Mouse (Mus musculus) forebrain, embryonic 11.5 days (tissue): ENCODE data around the gene Cyp2j12. TPM values are rescaled to one million over a fixed set of nuclear protein-coding genes. Genes with fewer than 3 reads are reported as not detected.
"Not testable (repeated sequence)": the region's sequence is repeated elsewhere in the genome, so short reads cannot be mapped to it uniquely, and the experiment has no call there.

Experiments
- ATAC-seq: fragments of 200-750 bp; cut with Nextera tagmentation; replicated peaks from 2 replicates; pipeline ENCODE4 v1.8.0; 2017; ENCODE audit warnings: moderate TSS enrichment; ENCODE audit not compliant: low FRiP score
- DNase-seq: peaks from one replicate; pipeline ENCODE4 v3.0.0-alpha.2; 2017; ENCODE audit warnings: low spot score
- H3K27ac ChIP-seq: fragments of 300-500 bp; sonication (generic); 2 replicates; pipeline ENCODE4 v1.5.1; 2014; ENCODE audit warnings: low read depth, low read length
- H3K27me3 ChIP-seq: fragments of 300-500 bp; sonication (generic); 2 replicates; pipeline ENCODE4 v1.6.1; 2014; ENCODE audit warnings: mild to moderate bottlenecking, low read length, mixed read lengths; ENCODE audit not compliant: control insufficient read depth, insufficient read depth
- H3K36me3 ChIP-seq: fragments of 300-500 bp; sonication (generic); 2 replicates; pipeline ENCODE4 v1.6.1; 2014; ENCODE audit warnings: mild to moderate bottlenecking, low read length, moderate library complexity, mixed read lengths; ENCODE audit not compliant: control insufficient read depth, insufficient read depth
- H3K4me1 ChIP-seq: fragments of 300-500 bp; sonication (generic); replicated peaks from 2 replicates; pipeline ENCODE4 v1.6.1; 2014; ENCODE audit warnings: low read length, mixed read lengths; ENCODE audit not compliant: control insufficient read depth, insufficient read depth
- H3K4me2 ChIP-seq: fragments of 300-500 bp; sonication (generic); 2 replicates; pipeline ENCODE4 v1.6.1; 2014; ENCODE audit warnings: low read depth, mild to moderate bottlenecking, low read length, moderate library complexity, mixed read lengths; ENCODE audit not compliant: severe bottlenecking
- H3K4me3 ChIP-seq: fragments of 300-500 bp; sonication (generic); 2 replicates; pipeline ENCODE4 v1.5.1; 2014; ENCODE audit warnings: low read depth, low read length
- H3K9ac ChIP-seq: fragments of 300-500 bp; sonication (generic); 2 replicates; pipeline ENCODE4 v1.6.1; 2014; ENCODE audit warnings: low read length
- H3K9me3 ChIP-seq: fragments of 300-500 bp; sonication (generic); 2 replicates; pipeline ENCODE4 v1.6.1; 2016; ENCODE audit warnings: low read length, mixed read lengths; ENCODE audit not compliant: control insufficient read depth
- WGBS: fragments of 180-500 bp; shearing (Covaris S2); extraction: QIAGEN DNeasy Blood & Tissue Kit; methylation state at CpG from one replicate; pipeline ENCODE4 v1.1.7; 2014; 5-methylcytosine and 5-hydroxymethylcytosine counted together
- polyA plus RNA-seq: library from polyadenylated mRNA; unstranded; fragments of >200 nt; fragmentation: Nextera tagmentation; extraction: Ambion mirVana; gene quantifications from 2 replicates; pipeline ENCODE4 v1.2.1, GENCODE M21; 2014

Cyp2j12 gene
- polyA plus RNA-seq = not detected in 2 replicates

DNA sequence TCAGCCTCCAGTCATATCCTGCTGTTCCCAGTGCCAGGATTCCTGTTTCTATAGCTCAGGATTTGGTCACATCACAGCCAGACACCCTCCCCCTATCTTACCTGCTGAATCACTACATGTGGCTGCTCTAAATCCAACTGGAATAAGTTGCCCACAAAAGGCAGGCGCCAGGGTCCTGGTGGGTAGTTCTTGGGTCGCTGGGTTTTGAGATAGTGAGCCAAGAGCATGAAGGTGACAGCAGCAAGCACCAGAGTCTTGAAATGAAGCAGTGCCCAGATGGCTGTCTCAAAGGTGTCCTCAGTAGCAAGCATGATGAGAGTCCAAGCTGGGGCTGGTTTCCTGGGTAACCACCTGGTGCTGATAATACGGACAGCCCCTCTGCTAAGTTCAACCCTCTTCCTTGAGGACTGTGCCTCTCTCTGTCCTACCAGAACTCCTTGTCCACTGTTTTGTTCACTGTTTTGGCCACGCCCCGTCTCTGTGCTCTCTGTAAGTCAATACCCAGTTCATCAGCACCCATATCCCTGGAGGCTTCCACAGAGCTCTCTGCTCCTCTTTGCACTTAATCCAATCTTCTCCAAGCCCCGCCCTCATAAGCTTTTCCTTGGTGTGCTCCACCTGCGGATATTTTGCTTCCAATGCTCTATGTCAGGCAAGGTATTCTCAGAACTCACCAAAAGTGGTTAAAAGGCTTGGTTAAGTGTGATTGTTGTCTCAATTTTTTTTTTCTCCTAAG is at the start of gene Cyp2j12:
Cyp2j12 (minus strand) TSS at position 421 of the 736 bp plus-strand sequence.
- no peaks in the 10 kb centered on the region for H3K36me3 ChIP-seq
- H3K4me2 ChIP-seq = no peak within 1 kb of the TSS
- no peak within 1 kb of the TSS for H3K4me3 ChIP-seq
- H3K27me3 ChIP-seq = no peaks in the 10 kb centered on the region
- H3K9me3 ChIP-seq = no peaks in the 10 kb centered on the region
- H3K27ac ChIP-seq = no peak within 1 kb of the TSS
- ATAC-seq (no peak), DNase-seq (no peak)
- 78% methylated on average over 7 of the region's 7 CpGs for WGBS
- H3K4me1 ChIP-seq = no peaks in the 10 kb centered on the region
- no peak within 1 kb of the TSS for H3K9ac ChIP-seq

DNA sequence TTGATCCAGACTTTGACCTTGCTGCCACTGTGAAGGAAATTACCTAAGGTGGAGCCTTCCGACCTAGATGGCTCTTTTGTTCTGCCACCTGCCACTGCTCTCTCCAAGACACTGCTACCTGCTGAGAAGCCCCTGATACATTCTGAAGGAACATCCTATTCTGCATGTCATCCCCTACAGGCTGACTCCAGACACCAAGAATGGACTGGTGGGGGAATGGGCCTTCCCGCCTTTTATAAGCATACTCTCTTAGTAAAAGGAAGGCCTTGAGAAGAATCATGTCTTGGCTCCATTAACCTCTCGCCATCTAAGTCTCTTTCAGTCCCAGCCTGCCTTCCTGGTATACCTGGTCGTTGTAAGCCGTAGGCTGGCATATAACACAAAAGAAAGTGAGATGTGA is 48.4 kb upstream of the Cyp2j12 start:
- H3K4me1 ChIP-seq, H3K9ac ChIP-seq, H3K27me3 ChIP-seq, ATAC-seq, H3K9me3 ChIP-seq, H3K4me2 ChIP-seq, H3K27ac ChIP-seq, H3K36me3 ChIP-seq, DNase-seq, H3K4me3 ChIP-seq: not testable (repeated sequence)
- WGBS = 86% methylated on average over 5 of the region's 5 CpGs

DNA sequence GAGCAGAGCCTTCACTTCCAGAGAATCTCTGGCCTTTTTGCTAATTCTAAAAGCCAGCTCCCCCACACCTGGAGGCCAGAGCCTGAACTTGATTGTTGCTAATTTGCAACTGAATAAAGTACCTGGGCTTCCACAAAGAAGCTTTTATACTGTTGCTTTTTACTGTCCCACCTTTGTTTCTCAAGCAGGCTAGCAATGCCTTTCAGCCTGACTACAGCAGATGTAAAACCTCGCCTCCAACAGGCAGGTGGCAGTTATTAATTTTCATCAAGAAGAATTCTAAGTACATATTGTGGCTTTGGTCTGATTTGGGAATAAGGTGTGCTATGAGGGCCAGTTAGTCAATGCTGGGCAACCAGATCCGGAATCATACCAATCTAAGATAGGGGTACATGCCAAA is 47.7 kb upstream of the Cyp2j12 start:
- H3K9ac ChIP-seq, H3K36me3 ChIP-seq, H3K9me3 ChIP-seq, H3K4me1 ChIP-seq, H3K4me2 ChIP-seq, H3K27ac ChIP-seq, ATAC-seq, DNase-seq, H3K27me3 ChIP-seq, H3K4me3 ChIP-seq: not testable (repeated sequence)
- 77% methylated on average over 2 of the region's 2 CpGs for WGBS

DNA sequence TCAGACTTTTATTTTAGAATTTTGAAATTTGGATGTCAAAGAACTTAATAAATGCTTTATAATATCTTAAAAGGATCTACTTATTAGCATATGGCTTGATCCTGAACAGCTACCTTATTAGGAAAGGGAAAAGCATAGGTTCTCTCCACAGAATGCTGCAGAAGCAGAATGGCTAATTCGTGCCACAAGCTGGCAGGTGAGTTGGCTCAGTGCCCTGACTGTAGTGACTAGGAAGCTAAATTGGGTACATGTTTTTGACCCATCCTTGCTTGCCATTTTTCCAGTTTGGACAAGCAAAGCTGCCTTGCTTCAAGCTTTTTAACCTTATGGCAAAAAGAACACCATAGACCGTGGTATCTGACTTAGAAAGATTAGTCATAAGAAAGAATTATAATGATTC is 47.2 kb upstream of the Cyp2j12 start:
- not testable (repeated sequence) for H3K9me3 ChIP-seq, H3K27ac ChIP-seq, H3K4me3 ChIP-seq, H3K36me3 ChIP-seq, H3K9ac ChIP-seq, DNase-seq, H3K4me2 ChIP-seq, H3K27me3 ChIP-seq, ATAC-seq, H3K4me1 ChIP-seq
- WGBS = 86% methylated on average over 2 of the region's 2 CpGs

DNA sequence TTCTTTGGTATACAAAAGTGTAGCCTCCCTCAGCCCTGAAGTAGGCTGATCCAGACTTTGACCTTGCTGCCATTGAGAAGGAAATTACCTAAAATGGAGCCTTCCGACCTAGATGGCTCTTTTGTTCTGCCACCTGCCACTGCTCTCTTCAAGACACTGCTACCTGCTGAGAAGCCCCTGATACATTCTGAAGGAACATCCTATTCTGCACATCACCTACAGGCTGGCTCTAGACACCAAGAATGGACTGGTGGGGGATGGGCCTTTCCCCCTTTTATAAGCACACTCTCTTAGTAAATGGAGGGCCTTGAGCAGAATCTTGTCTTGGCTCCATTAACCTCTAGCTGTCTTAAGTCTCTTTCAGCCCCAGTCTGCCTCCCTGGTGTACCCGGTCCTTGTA is 43.8 kb upstream of the Cyp2j12 start:
- ATAC-seq, H3K27me3 ChIP-seq, H3K36me3 ChIP-seq, H3K4me3 ChIP-seq, H3K27ac ChIP-seq, H3K9ac ChIP-seq, H3K4me2 ChIP-seq, H3K4me1 ChIP-seq, DNase-seq, H3K9me3 ChIP-seq: not testable (repeated sequence)
- 85% methylated on average over 2 of the region's 2 CpGs for WGBS

DNA sequence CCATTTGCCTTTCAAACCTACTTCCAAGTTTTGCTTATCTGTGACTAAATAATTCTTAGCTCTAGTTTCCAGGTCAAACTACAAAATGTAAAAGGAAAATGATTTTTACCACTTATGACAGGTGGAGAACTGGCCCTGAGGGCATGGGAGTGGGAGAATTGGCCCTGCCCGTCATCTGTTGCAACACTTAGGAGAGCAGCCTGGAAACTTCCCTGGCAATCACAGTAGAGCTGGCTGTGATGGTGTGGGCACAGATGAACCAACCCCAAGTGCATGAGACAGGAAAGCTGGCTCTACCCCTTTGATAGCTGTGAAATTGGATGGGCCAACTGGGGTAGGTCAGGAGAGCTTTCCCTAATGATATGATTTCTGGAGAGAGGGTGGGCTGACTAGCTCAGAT is 21.9 kb upstream of the Cyp2j12 start:
- Histone ChIP-seq H3K4me2 (no peak overlapping the region), H3K4me1 (no peaks in the 10 kb centered on the region), H3K27ac (no peak overlapping the region), H3K9ac (no peak overlapping the region), H3K27me3 (no peaks in the 10 kb centered on the region), H3K36me3 (no peaks in the 10 kb centered on the region), H3K4me3 (no peak overlapping the region), H3K9me3 (no peaks in the 10 kb centered on the region)
- 97% methylated on average over 1 of the region's 1 CpGs for WGBS
- DNase-seq (no peak), ATAC-seq (no peak)

DNA sequence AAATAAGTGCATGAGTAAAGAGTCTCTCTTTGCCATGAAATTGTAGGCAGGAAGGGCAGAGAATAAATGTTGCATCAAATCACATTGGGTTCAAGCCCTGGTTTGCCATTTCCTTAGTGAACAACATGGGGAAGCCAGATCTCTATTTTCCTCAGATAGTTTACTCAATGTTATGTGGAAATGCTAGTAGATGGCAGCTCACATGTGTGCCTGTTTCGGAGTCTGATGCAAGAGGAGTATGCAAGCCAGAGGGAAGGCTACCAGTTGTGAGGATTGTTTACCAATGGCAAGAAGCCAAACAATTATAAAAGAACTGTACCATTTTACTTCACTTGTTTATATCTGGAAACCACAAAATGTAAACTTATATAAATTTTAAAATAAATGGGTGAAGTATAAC is 20.6 kb upstream of the Cyp2j12 start:
- Histone ChIP-seq H3K4me2 (no peak overlapping the region), H3K36me3 (no peaks in the 10 kb centered on the region), H3K4me1 (no peaks in the 10 kb centered on the region), H3K4me3 (no peak overlapping the region), H3K27ac (no peak overlapping the region), H3K9ac (no peak overlapping the region), H3K9me3 (no peaks in the 10 kb centered on the region), H3K27me3 (no peaks in the 10 kb centered on the region)
- no peak for ATAC-seq
- DNase-seq = no peak
- WGBS = 84% methylated on average over 1 of the region's 1 CpGs

DNA sequence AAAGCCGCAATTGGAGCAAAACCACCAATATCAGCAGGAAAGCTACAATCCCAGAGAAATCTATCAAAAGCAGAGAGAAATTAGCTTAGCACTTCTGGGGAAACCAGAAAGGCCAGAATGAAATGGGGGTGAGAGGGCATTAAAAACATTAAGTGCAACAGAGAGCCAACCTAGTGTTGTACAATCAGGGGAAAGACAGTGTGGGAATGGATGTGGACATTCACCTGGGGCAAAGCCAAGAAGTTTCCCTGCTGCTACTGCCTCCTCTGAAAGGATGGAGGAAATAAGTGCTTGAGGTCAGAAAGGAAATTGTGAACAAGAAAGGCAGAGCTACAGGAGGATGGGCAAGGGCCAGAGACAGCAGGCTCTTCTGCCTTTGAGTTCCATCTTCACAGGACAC is 1.7 kb downstream of the Cyp2j12 start:
- ATAC-seq (no peak), DNase-seq (no peak)
- Histone ChIP-seq H3K9ac (no peak overlapping the region), H3K9me3 (no peaks in the 10 kb centered on the region), H3K27ac (no peak overlapping the region), H3K4me3 (no peak overlapping the region), H3K27me3 (no peaks in the 10 kb centered on the region), H3K4me1 (no peaks in the 10 kb centered on the region), H3K36me3 (no peaks in the 10 kb centered on the region), H3K4me2 (no peak overlapping the region)
- WGBS = 88% methylated on average over 1 of the region's 1 CpGs

DNA sequence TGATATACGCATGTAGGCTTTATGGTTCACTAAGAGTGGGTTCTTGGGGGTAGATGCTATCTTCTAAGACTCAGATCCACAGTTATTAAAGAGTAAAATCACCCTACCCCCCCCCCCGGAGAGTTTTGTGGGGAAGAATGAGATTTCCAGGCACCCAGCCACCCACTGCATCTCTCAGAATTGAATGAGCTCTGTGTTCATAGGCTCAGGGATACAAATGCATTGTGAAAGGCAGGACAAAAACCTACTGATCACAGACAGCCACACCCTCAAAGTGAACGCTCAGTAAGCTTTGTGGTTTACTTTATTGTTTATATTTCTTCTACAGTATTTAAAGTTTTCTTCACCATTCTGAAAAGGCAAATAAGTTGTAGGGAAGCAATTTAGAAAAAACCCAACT is 6.7 kb downstream of the Cyp2j12 start:
- Histone ChIP-seq H3K9me3 (no peaks in the 10 kb centered on the region), H3K36me3 (no peaks in the 10 kb centered on the region), H3K9ac (no peak overlapping the region), H3K4me1 (no peaks in the 10 kb centered on the region), H3K4me3 (no peak overlapping the region), H3K4me2 (no peak overlapping the region), H3K27me3 (no peaks in the 10 kb centered on the region), H3K27ac (no peak overlapping the region)
- no peak for ATAC-seq
- WGBS = 72% methylated on average over 3 of the region's 3 CpGs
- DNase-seq = no peak
